13 mouse cellular contexts compared by ENCODE assay signal in the genomic region with DNA sequence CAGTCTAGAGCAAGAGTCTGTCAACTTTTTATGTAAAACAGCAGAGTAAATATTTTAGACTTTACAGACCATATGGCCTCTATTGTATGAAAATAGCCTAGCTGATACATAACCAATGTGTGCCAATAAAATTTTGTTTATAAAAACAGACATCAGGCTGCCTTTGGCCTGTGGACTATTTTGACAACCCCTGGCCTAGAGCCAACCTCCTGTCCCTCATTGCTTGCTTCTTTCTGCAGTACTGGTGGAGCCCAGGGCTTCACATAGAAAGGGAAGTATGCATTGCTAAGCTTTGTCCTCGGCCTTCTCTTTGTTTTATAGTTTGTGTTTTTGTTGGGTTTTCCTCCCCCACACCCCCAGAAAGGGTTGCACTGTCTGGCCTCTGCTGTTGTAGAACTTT. TPM values are rescaled to one million over a fixed set of nuclear protein-coding genes. Genes with fewer than 3 reads are reported as not detected.
A peak's percentile ranks its signal among the peaks of the same experiment; 100 is the strongest.
DNase-seq lines count a peak whose midpoint lies in the region; ATAC-seq and TF ChIP-seq lines count a peak whose summit lies in the region.
"Had no signal": no experiment of that assay in that cellular context is flagged by ENCODE, and none has a peak within 500 bp of the region (broad histone marks: within the 10 kb centered on the region; RNA-seq: fewer than 3 reads in every experiment).

No protein-coding gene starts in this region.

- TF ChIP-seq EP300 in heart, adult 2 months (IDR thresholded peaks at IDR 0.05; ENCODE audit: insufficient read depth, low read depth, low read length) = no peak

- no peak for TF ChIP-seq POLR2A in heart, adult 2 months (IDR thresholded peaks at IDR 0.05; ENCODE audit: insufficient read depth, low read depth, low read length)

- no peak for TF ChIP-seq CTCF in heart, adult 2 months (IDR thresholded peaks at IDR 0.05)

- 0 out of 2 replicates have a peak overlapping the region, but pooled peaks have one; percentile 13 for H3K9ac ChIP-seq in heart, embryonic 12.5 days
- H3K9ac ChIP-seq in heart, adult 2 months (ENCODE audit: low read depth, low read length) = no peak overlapping the region
- H3K9ac ChIP-seq in lung, embryonic 15.5 days = no peak overlapping the region
- H3K9ac ChIP-seq in liver, embryonic 15.5 days = no peak overlapping the region
- H3K9ac ChIP-seq in forebrain, embryonic 16.5 days (replicated peaks; ENCODE audit: low read depth, low read length) = no peak overlapping the region
- H3K9ac ChIP-seq: embryonic facial prominence, embryonic 12.5 days; liver, embryonic 14.5 days had no signal

- intact Hi-C loops in heart, adult 2 months (cut with DNase I) = no loop called here

- ATAC-seq in heart, embryonic 12.5 days (ENCODE audit: insufficient number of reproducible peaks, low FRiP score) = no peak
- no peak for ATAC-seq in lung, embryonic 15.5 days (ENCODE audit: borderline replicate concordance, extremely low read depth, low FRiP score, low TSS enrichment)
- ATAC-seq in liver, embryonic 15.5 days (ENCODE audit: insufficient read depth) = no peak
- no peak for ATAC-seq in forebrain, embryonic 16.5 days
- ATAC-seq: hindbrain, embryonic 16.5 days; Patski had no signal

- peaks cover 41% of the 10 kb centered on the region for H3K4me1 ChIP-seq in heart, embryonic 12.5 days (replicated peaks)
- H3K4me1 ChIP-seq in heart, adult 2 months (ENCODE audit: control insufficient read depth, insufficient read depth, low read length) = peaks cover 3% of the 10 kb centered on the region
- H3K4me1 ChIP-seq in lung, embryonic 15.5 days = peaks cover 28% of the 10 kb centered on the region
- no peaks in the 10 kb centered on the region; the same call in 1 of the 2 replicates for H3K4me1 ChIP-seq in liver, embryonic 15.5 days (replicated peaks)
- peaks cover 5% of the 10 kb centered on the region for H3K4me1 ChIP-seq in forebrain, embryonic 16.5 days (replicated peaks; ENCODE audit: control insufficient read depth, insufficient read depth, low read length)

- 0 out of 2 replicates have a peak overlapping the region, but pooled peaks have one; percentile 71 for H3K4me2 ChIP-seq in heart, embryonic 12.5 days
- no peak overlapping the region for H3K4me2 ChIP-seq in lung, embryonic 15.5 days
- no peak overlapping the region for H3K4me2 ChIP-seq in liver, embryonic 15.5 days
- H3K4me2 ChIP-seq in forebrain, embryonic 16.5 days (ENCODE audit: low read length) = no peak overlapping the region
- H3K4me2 ChIP-seq: embryonic facial prominence, embryonic 12.5 days had no signal

- H3K27me3 ChIP-seq in heart, embryonic 12.5 days (replicated peaks) = no peaks in the 10 kb centered on the region
- no peaks in the 10 kb centered on the region for H3K27me3 ChIP-seq in heart, adult 2 months (ENCODE audit: control insufficient read depth, insufficient read depth, low read length)
- H3K27me3 ChIP-seq in lung, embryonic 15.5 days = no peaks in the 10 kb centered on the region
- H3K27me3 ChIP-seq in liver, embryonic 15.5 days = peaks cover 19% of the 10 kb centered on the region
- 0 out of 2 replicates have a peak, but pooled peaks cover 4% of the 10 kb centered on the region for H3K27me3 ChIP-seq in forebrain, embryonic 16.5 days (replicated peaks; ENCODE audit: control insufficient read depth, insufficient read depth, low read length)
- H3K27me3 ChIP-seq: embryonic facial prominence, embryonic 12.5 days; Patski had no signal

- H3K27ac ChIP-seq in heart, embryonic 12.5 days (ENCODE audit: poor library complexity, severe bottlenecking) = 0 out of 2 replicates have a peak overlapping the region, but pooled peaks have one; percentile 9
- no peak overlapping the region for H3K27ac ChIP-seq in heart, adult 2 months
- peak overlapping the region; percentile 49 for H3K27ac ChIP-seq in lung, embryonic 15.5 days
- H3K27ac ChIP-seq in liver, embryonic 15.5 days (replicated peaks) = 0 out of 2 replicates have a peak overlapping the region, but pooled peaks have one; percentile 64
- no peak overlapping the region for H3K27ac ChIP-seq in forebrain, embryonic 16.5 days (ENCODE audit: low read length)
- H3K27ac ChIP-seq: embryonic facial prominence, embryonic 12.5 days; liver, embryonic 14.5 days had no signal

- WGBS in heart, embryonic 12.5 days = 39% methylated on average over 1 of the region's 1 CpGs
- 18% methylated on average over 1 of the region's 1 CpGs for WGBS in heart, adult 2 months
- 37% methylated on average over 1 of the region's 1 CpGs for WGBS in lung, embryonic 15.5 days
- WGBS in liver, embryonic 15.5 days (ENCODE audit: insufficient replicate concordance) = 21% methylated on average over 1 of the region's 1 CpGs
- WGBS in forebrain, embryonic 16.5 days = 75% methylated on average over 1 of the region's 1 CpGs

- no peak for DNase-seq in heart, adult 2 months
- DNase-seq in lung, postnatal 25 days (ENCODE audit: low spot score) = no peak
- no peak for DNase-seq in layer of hippocampus, postnatal 14 days (ENCODE audit: low spot score in 2 of 2)
- DNase-seq: adrenal gland, postnatal 25 days had no signal

- H3K9me3 ChIP-seq in heart, embryonic 12.5 days (replicated peaks) = no peaks in the 10 kb centered on the region
- H3K9me3 ChIP-seq in lung, embryonic 15.5 days = no peaks in the 10 kb centered on the region
- H3K9me3 ChIP-seq in liver, embryonic 15.5 days (replicated peaks) = no peaks in the 10 kb centered on the region
- no peaks in the 10 kb centered on the region for H3K9me3 ChIP-seq in forebrain, embryonic 16.5 days (ENCODE audit: control insufficient read depth, low read length)
- H3K9me3 ChIP-seq: embryonic facial prominence, embryonic 12.5 days had no signal

- H3K36me3 ChIP-seq in heart, embryonic 12.5 days = peaks cover 48% of the 10 kb centered on the region
- no peaks in the 10 kb centered on the region for H3K36me3 ChIP-seq in heart, adult 2 months (ENCODE audit: control insufficient read depth, insufficient read depth, low read length)
- peaks cover 33% of the 10 kb centered on the region for H3K36me3 ChIP-seq in lung, embryonic 15.5 days
- H3K36me3 ChIP-seq in liver, embryonic 15.5 days (replicated peaks) = peaks cover 45% of the 10 kb centered on the region
- peaks cover 22% of the 10 kb centered on the region for H3K36me3 ChIP-seq in forebrain, embryonic 16.5 days (ENCODE audit: control insufficient read depth, insufficient read depth)

- no peaks in the 10 kb centered on the region for H3K79me2 ChIP-seq in heart, adult 2 months (replicated peaks; ENCODE audit: control insufficient read depth, insufficient read depth, low read length)

- no peak overlapping the region for H3K4me3 ChIP-seq in heart, embryonic 12.5 days
- H3K4me3 ChIP-seq in heart, adult 2 months = no peak overlapping the region
- no peak overlapping the region for H3K4me3 ChIP-seq in lung, embryonic 15.5 days
- H3K4me3 ChIP-seq in liver, embryonic 15.5 days (replicated peaks) = no peak overlapping the region
- H3K4me3 ChIP-seq in forebrain, embryonic 16.5 days (replicated peaks; ENCODE audit: low read length) = no peak overlapping the region
- H3K4me3 ChIP-seq: embryonic facial prominence, embryonic 12.5 days had no signal

RNA-seq across cellular contexts. Expression of a gene that starts 3.9 kb away (rescaled TPM):
- 236 and 253 TPM in 2 replicates for polyA plus RNA-seq in heart, embryonic 12.5 days (2016; fragmentation: Nextera tagmentation; extraction: Ambion mirVana)
- 10 to 100 TPM; 84.0 to 93.6 TPM for total RNA-seq in heart, adult 2 months (2021)
- 97.6 and 116 TPM in 2 replicates for polyA plus RNA-seq in heart, adult 2 months (2012; rRNA removed)
- polyA plus RNA-seq in lung, embryonic 15.5 days (2015; fragmentation: Nextera tagmentation; extraction: Ambion mirVana) = 135 and 151 TPM in 2 replicates
- polyA plus RNA-seq in liver, embryonic 15.5 days (2015; fragmentation: Nextera tagmentation; extraction: Ambion mirVana) = 6.3 and 7.5 TPM in 2 replicates
- 5.0 and 5.6 TPM in 2 replicates for polyA plus RNA-seq in forebrain, embryonic 16.5 days (2015; fragmentation: Nextera tagmentation; extraction: Ambion mirVana)
- 10 to 100 TPM; 12.7 to 18.2 TPM for total RNA-seq in layer of hippocampus, postnatal 14 days (2021)
- total RNA-seq: granulocyte monocyte progenitor cell, adult 5-6 weeks had no signal

RNA-seq across cellular contexts. Expression of a gene that starts 23.1 kb away (rescaled TPM):
- polyA plus RNA-seq in heart, embryonic 12.5 days (2016; fragmentation: Nextera tagmentation; extraction: Ambion mirVana) = 48.5 and 53.5 TPM in 2 replicates
- 10 to 100 TPM; 71.6 to 81.7 TPM for total RNA-seq in heart, adult 2 months (2021)
- polyA plus RNA-seq in heart, adult 2 months (2012; rRNA removed) = 216 and 414 TPM in 2 replicates
- polyA plus RNA-seq in lung, embryonic 15.5 days (2015; fragmentation: Nextera tagmentation; extraction: Ambion mirVana) = 31.6 and 36.9 TPM in 2 replicates
- polyA plus RNA-seq in liver, embryonic 15.5 days (2015; fragmentation: Nextera tagmentation; extraction: Ambion mirVana) = 16.5 and 21.4 TPM in 2 replicates
- 39.6 and 42.7 TPM in 2 replicates for polyA plus RNA-seq in forebrain, embryonic 16.5 days (2015; fragmentation: Nextera tagmentation; extraction: Ambion mirVana)
- total RNA-seq in layer of hippocampus, postnatal 14 days (2021) = 100 to 1,000 TPM; 112 to 121 TPM

RNA-seq across cellular contexts. Expression of a gene that starts 25.2 kb away (rescaled TPM):
- polyA plus RNA-seq in heart, embryonic 12.5 days (2016; fragmentation: Nextera tagmentation; extraction: Ambion mirVana) = 43.6 and 45.0 TPM in 2 replicates
- 10 to 100 TPM; 31.8 to 37.1 TPM for total RNA-seq in heart, adult 2 months (2021)
- 12.5 and 21.8 TPM in 2 replicates for polyA plus RNA-seq in heart, adult 2 months (2012; rRNA removed)
- 43.2 and 51.1 TPM in 2 replicates for polyA plus RNA-seq in lung, embryonic 15.5 days (2015; fragmentation: Nextera tagmentation; extraction: Ambion mirVana)
- polyA plus RNA-seq in liver, embryonic 15.5 days (2015; fragmentation: Nextera tagmentation; extraction: Ambion mirVana) = 13.8 and 15.2 TPM in 2 replicates
- polyA plus RNA-seq in forebrain, embryonic 16.5 days (2015; fragmentation: Nextera tagmentation; extraction: Ambion mirVana) = 79.6 and 98.3 TPM in 2 replicates
- total RNA-seq in layer of hippocampus, postnatal 14 days (2021) = 10 to 100 TPM; 67.0 to 67.2 TPM

RNA-seq across cellular contexts. Expression of a gene that starts 25.7 kb away (rescaled TPM):
- polyA plus RNA-seq in heart, embryonic 12.5 days (2016; fragmentation: Nextera tagmentation; extraction: Ambion mirVana) = 19.4 and 19.7 TPM in 2 replicates
- total RNA-seq in heart, adult 2 months (2021) = 10 to 100 TPM; 12.2 to 13.9 TPM
- 18.4 and 26.8 TPM in 2 replicates for polyA plus RNA-seq in heart, adult 2 months (2012; rRNA removed)
- polyA plus RNA-seq in lung, embryonic 15.5 days (2015; fragmentation: Nextera tagmentation; extraction: Ambion mirVana) = 20.3 and 25.4 TPM in 2 replicates
- polyA plus RNA-seq in liver, embryonic 15.5 days (2015; fragmentation: Nextera tagmentation; extraction: Ambion mirVana) = 7.7 and 9.3 TPM in 2 replicates
- polyA plus RNA-seq in forebrain, embryonic 16.5 days (2015; fragmentation: Nextera tagmentation; extraction: Ambion mirVana) = 22.9 and 30.5 TPM in 2 replicates
- total RNA-seq in layer of hippocampus, postnatal 14 days (2021) = 10 to 100 TPM; 22.6 to 28.4 TPM

Comparison
In these comparisons a context has a peak if more than half of its experiments do, and no peak if none do; other contexts are left out.
1. H3K27ac ChIP-seq: peak in heart, embryonic 12.5 days (single experiment), lung, embryonic 15.5 days (single experiment) and liver, embryonic 15.5 days (single experiment); none in heart, adult 2 months (single experiment) and forebrain, embryonic 16.5 days (single experiment).
2. RNA of a gene that starts 3.9 kb away (polyA plus RNA-seq): 236 to 253 TPM in heart, embryonic 12.5 days, 135 to 151 TPM in lung, embryonic 15.5 days and 97.6 to 116 TPM in heart, adult 2 months; 6.3 to 7.5 TPM in liver, embryonic 15.5 days and 5.0 to 5.6 TPM in forebrain, embryonic 16.5 days; every median in the first group is over 10 times any median in the second.